Mouse (Mus musculus): ENCODE data around the gene Tnrc6c. TPM values are rescaled to one million over a fixed set of nuclear protein-coding genes. Genes with fewer than 3 reads are reported as not detected.

Tnrc6c gene
- polyA plus RNA-seq, 1 experiment from 2014 or later = 8.1 TPM

- Histone ChIP-seq H3K27ac (ENCODE audit: low read depth, low read length) (no peak overlapping the region), H3K4me2 (no peak overlapping the region), H3K9me3 (replicated peaks; ENCODE audit: control insufficient read depth, low read length) (no peaks in the 10 kb centered on the region), H3K4me1 (ENCODE audit: control insufficient read depth, insufficient read depth, low read length) (peaks cover 5% of the 10 kb centered on the region; the same call in 1 of the 2 replicates), H3K27me3 (ENCODE audit: control insufficient read depth, insufficient read depth, low read length) (peaks cover 44% of the 10 kb centered on the region), H3K9ac (ENCODE audit: low read depth, low read length) (no peak overlapping the region), H3K4me3 (ENCODE audit: low read depth, low read length) (no peak overlapping the region), H3K36me3 (ENCODE audit: control insufficient read depth, insufficient read depth, low read length) (no peaks in the 10 kb centered on the region)
- 40% methylated on average over 7 of the region's 7 CpGs for WGBS (ENCODE audit: insufficient replicate concordance)
- ATAC-seq (replicated peaks; ENCODE audit: insufficient number of reproducible peaks, low FRiP score, low TSS enrichment) = no peak
Observed at GRCm38 (mm10) chr11:117612885-117613284, 41.2 kb upstream of the Tnrc6c start.

- H3K27ac ChIP-seq (ENCODE audit: low read depth, low read length) = no peak overlapping the region
- no peaks in the 10 kb centered on the region for H3K36me3 ChIP-seq (ENCODE audit: control insufficient read depth, insufficient read depth, low read length)
- no peaks in the 10 kb centered on the region for H3K9me3 ChIP-seq (replicated peaks; ENCODE audit: control insufficient read depth, low read length)
- H3K27me3 ChIP-seq (ENCODE audit: control insufficient read depth, insufficient read depth, low read length) = peaks cover 54% of the 10 kb centered on the region
- 15% methylated on average over 16 of the region's 16 CpGs for WGBS (ENCODE audit: insufficient replicate concordance)
- peaks cover 9% of the 10 kb centered on the region; the same call in 1 of the 2 replicates for H3K4me1 ChIP-seq (ENCODE audit: control insufficient read depth, insufficient read depth, low read length)
- ATAC-seq (replicated peaks; ENCODE audit: insufficient number of reproducible peaks, low FRiP score, low TSS enrichment) = no peak
- H3K9ac ChIP-seq (ENCODE audit: low read depth, low read length) = no peak overlapping the region
- peak overlapping the region; percentile 46 for H3K4me2 ChIP-seq
- H3K4me3 ChIP-seq (ENCODE audit: low read depth, low read length) = no peak overlapping the region
Observed at GRCm38 (mm10) chr11:117617368-117617908, 36.7 kb upstream of the Tnrc6c start.

GRCm38 (mm10) chr11:117618214-117618613 lies 35.9 kb upstream of the Tnrc6c start:
- Histone ChIP-seq H3K27ac (ENCODE audit: low read depth, low read length) (no peak overlapping the region), H3K36me3 (ENCODE audit: control insufficient read depth, insufficient read depth, low read length) (no peaks in the 10 kb centered on the region), H3K27me3 (ENCODE audit: control insufficient read depth, insufficient read depth, low read length) (peaks cover 52% of the 10 kb centered on the region), H3K4me2 (peak overlapping the region; percentile 46; the same call in 1 of the 2 replicates), H3K9me3 (replicated peaks; ENCODE audit: control insufficient read depth, low read length) (no peaks in the 10 kb centered on the region), H3K4me3 (ENCODE audit: low read depth, low read length) (no peak overlapping the region), H3K4me1 (ENCODE audit: control insufficient read depth, insufficient read depth, low read length) (peaks cover 9% of the 10 kb centered on the region; the same call in 1 of the 2 replicates), H3K9ac (ENCODE audit: low read depth, low read length) (no peak overlapping the region)
- WGBS (ENCODE audit: insufficient replicate concordance) = 14% methylated on average over 3 of the region's 3 CpGs
- no peak for ATAC-seq (replicated peaks; ENCODE audit: insufficient number of reproducible peaks, low FRiP score, low TSS enrichment)

GRCm38 (mm10) chr11:117618774-117619173 lies 35.3 kb upstream of the Tnrc6c start:
- ATAC-seq (replicated peaks; ENCODE audit: insufficient number of reproducible peaks, low FRiP score, low TSS enrichment) = no peak
- no peak overlapping the region for H3K4me3 ChIP-seq (ENCODE audit: low read depth, low read length)
- H3K4me2 ChIP-seq = no peak overlapping the region
- H3K9me3 ChIP-seq (replicated peaks; ENCODE audit: control insufficient read depth, low read length) = no peaks in the 10 kb centered on the region
- H3K9ac ChIP-seq (ENCODE audit: low read depth, low read length) = no peak overlapping the region
- no peak overlapping the region for H3K27ac ChIP-seq (ENCODE audit: low read depth, low read length)
- peaks cover 52% of the 10 kb centered on the region for H3K27me3 ChIP-seq (ENCODE audit: control insufficient read depth, insufficient read depth, low read length)
- no peaks in the 10 kb centered on the region for H3K36me3 ChIP-seq (ENCODE audit: control insufficient read depth, insufficient read depth, low read length)
- peaks cover 9% of the 10 kb centered on the region; the same call in 1 of the 2 replicates for H3K4me1 ChIP-seq (ENCODE audit: control insufficient read depth, insufficient read depth, low read length)
- 77% methylated on average over 7 of the region's 7 CpGs for WGBS (ENCODE audit: insufficient replicate concordance)

GRCm38 (mm10) chr11:117619581-117619980 lies 34.5 kb upstream of the Tnrc6c start:
- Histone ChIP-seq H3K4me1 (ENCODE audit: control insufficient read depth, insufficient read depth, low read length) (peaks cover 9% of the 10 kb centered on the region; the same call in 1 of the 2 replicates), H3K9me3 (replicated peaks; ENCODE audit: control insufficient read depth, low read length) (no peaks in the 10 kb centered on the region), H3K27me3 (ENCODE audit: control insufficient read depth, insufficient read depth, low read length) (peaks cover 48% of the 10 kb centered on the region), H3K27ac (ENCODE audit: low read depth, low read length) (no peak overlapping the region), H3K9ac (ENCODE audit: low read depth, low read length) (no peak overlapping the region), H3K4me2 (no peak overlapping the region), H3K36me3 (ENCODE audit: control insufficient read depth, insufficient read depth, low read length) (no peaks in the 10 kb centered on the region), H3K4me3 (ENCODE audit: low read depth, low read length) (no peak overlapping the region)
- no peak for ATAC-seq (replicated peaks; ENCODE audit: insufficient number of reproducible peaks, low FRiP score, low TSS enrichment)
- WGBS (ENCODE audit: insufficient replicate concordance) = 41% methylated on average over 10 of the region's 10 CpGs

GRCm38 (mm10) chr11:117625196-117625595 lies 28.9 kb upstream of the Tnrc6c start:
- Histone ChIP-seq H3K4me2 (no peak overlapping the region), H3K27ac (ENCODE audit: low read depth, low read length) (no peak overlapping the region), H3K9ac (ENCODE audit: low read depth, low read length) (no peak overlapping the region), H3K9me3 (replicated peaks; ENCODE audit: control insufficient read depth, low read length) (no peaks in the 10 kb centered on the region), H3K27me3 (ENCODE audit: control insufficient read depth, insufficient read depth, low read length) (peaks cover 27% of the 10 kb centered on the region), H3K4me1 (ENCODE audit: control insufficient read depth, insufficient read depth, low read length) (peaks cover 10% of the 10 kb centered on the region), H3K4me3 (ENCODE audit: low read depth, low read length) (no peak overlapping the region), H3K36me3 (ENCODE audit: control insufficient read depth, insufficient read depth, low read length) (no peaks in the 10 kb centered on the region)
- 73% methylated on average over 4 of the region's 4 CpGs for WGBS (ENCODE audit: insufficient replicate concordance)
- ATAC-seq (replicated peaks; ENCODE audit: insufficient number of reproducible peaks, low FRiP score, low TSS enrichment) = no peak

GRCm38 (mm10) chr11:117626557-117626956 lies 27.5 kb upstream of the Tnrc6c start:
- H3K4me2 ChIP-seq = no peak overlapping the region
- 60% methylated on average over 6 of the region's 6 CpGs for WGBS (ENCODE audit: insufficient replicate concordance)

GRCm38 (mm10) chr11:117627060-117627562 lies 27.0 kb upstream of the Tnrc6c start:
- no peaks in the 10 kb centered on the region for H3K9me3 ChIP-seq (replicated peaks; ENCODE audit: control insufficient read depth, low read length)
- peaks cover 30% of the 10 kb centered on the region for H3K27me3 ChIP-seq (ENCODE audit: control insufficient read depth, insufficient read depth, low read length)
- 20% methylated on average over 5 of the region's 5 CpGs for WGBS (ENCODE audit: insufficient replicate concordance)
- H3K4me2 ChIP-seq = no peak overlapping the region
- no peak overlapping the region for H3K27ac ChIP-seq (ENCODE audit: low read depth, low read length)
- H3K36me3 ChIP-seq (ENCODE audit: control insufficient read depth, insufficient read depth, low read length) = no peaks in the 10 kb centered on the region
- no peak for ATAC-seq (replicated peaks; ENCODE audit: insufficient number of reproducible peaks, low FRiP score, low TSS enrichment)
- H3K4me1 ChIP-seq (ENCODE audit: control insufficient read depth, insufficient read depth, low read length) = peaks cover 10% of the 10 kb centered on the region
- no peak overlapping the region for H3K4me3 ChIP-seq (ENCODE audit: low read depth, low read length)
- no peak overlapping the region for H3K9ac ChIP-seq (ENCODE audit: low read depth, low read length)

More at GRCm38 (mm10) chr11:117626557-117626956, 27.5 kb upstream of the Tnrc6c start:
- H3K4me1 ChIP-seq (ENCODE audit: control insufficient read depth, insufficient read depth, low read length) = peaks cover 10% of the 10 kb centered on the region
- no peak overlapping the region for H3K9ac ChIP-seq (ENCODE audit: low read depth, low read length)
- no peak overlapping the region for H3K4me3 ChIP-seq (ENCODE audit: low read depth, low read length)
- ATAC-seq (replicated peaks; ENCODE audit: insufficient number of reproducible peaks, low FRiP score, low TSS enrichment) = no peak
- no peaks in the 10 kb centered on the region for H3K9me3 ChIP-seq (replicated peaks; ENCODE audit: control insufficient read depth, low read length)
- H3K36me3 ChIP-seq (ENCODE audit: control insufficient read depth, insufficient read depth, low read length) = no peaks in the 10 kb centered on the region
- peaks cover 27% of the 10 kb centered on the region for H3K27me3 ChIP-seq (ENCODE audit: control insufficient read depth, insufficient read depth, low read length)
- no peak overlapping the region for H3K27ac ChIP-seq (ENCODE audit: low read depth, low read length)

Measured in heart, embryonic 11.5 days (tissue).